Mouse (Mus musculus) cerebellum, adult 2 months (tissue): ENCODE data around the gene Tbc1d22a. TPM values are rescaled to one million over a fixed set of nuclear protein-coding genes. Genes with fewer than 3 reads are reported as not detected.

Experiments
- DNase-seq, 2 experiments: peaks; one replicate each; pipeline ENCODE4 v3.0.0; 2021
- H3K27ac ChIP-seq: fragments of 200-500 bp; 2 replicates; pipeline ENCODE4 v1.5.1; 2012; ENCODE audit warnings: low read length, control low read depth, inconsistent platforms; ENCODE audit not compliant: insufficient read depth
- H3K27me3 ChIP-seq: fragments of 200-500 bp; 2 replicates; pipeline ENCODE4 v1.6.1; 2012; ENCODE audit warnings: inconsistent platforms, mild to moderate bottlenecking, low read length, moderate library complexity; ENCODE audit not compliant: control insufficient read depth, insufficient read depth
- H3K4me1 ChIP-seq: fragments of 200-500 bp; 2 replicates; pipeline ENCODE4 v1.6.1; 2011; ENCODE audit warnings: low read length; ENCODE audit not compliant: control insufficient read depth, insufficient read depth
- H3K4me3 ChIP-seq: fragments of 200-500 bp; replicated peaks from 2 replicates; pipeline ENCODE3; 2011; ENCODE audit warnings: mild to moderate bottlenecking, low read depth, low read length, control low read depth; ENCODE audit not compliant: insufficient read depth
- CTCF ChIP-seq: fragments of 200-500 bp; IDR thresholded peaks from 2 replicates; pipeline ENCODE4 v1.5.1; 2011; ENCODE audit warnings: low read depth, mild to moderate bottlenecking, control low read depth, low read length, moderate library complexity, borderline replicate concordance; ENCODE audit not compliant: insufficient read depth
- POLR2A ChIP-seq: fragments of 200-500 bp; IDR thresholded peaks from 2 replicates; pipeline ENCODE4 v1.6.1; 2011; ENCODE audit warnings: low read length, control low read depth, borderline replicate concordance; ENCODE audit not compliant: insufficient read depth
- WGBS: fragments of 180-500 bp; shearing (Covaris S2); methylation state at CpG from one replicate; pipeline ENCODE4 v1.1.7; 2018; 5-methylcytosine and 5-hydroxymethylcytosine counted together
- polyA plus RNA-seq: library from polyadenylated mRNA; depleted of rRNA; stranded (reverse); fragments of >200 nt; gene quantifications from 2 replicates; pipeline ENCODE4 v1.2.3, GENCODE M21; 2012

Tbc1d22a gene
- polyA plus RNA-seq, 1 experiment: 23.3 TPM

DNA sequence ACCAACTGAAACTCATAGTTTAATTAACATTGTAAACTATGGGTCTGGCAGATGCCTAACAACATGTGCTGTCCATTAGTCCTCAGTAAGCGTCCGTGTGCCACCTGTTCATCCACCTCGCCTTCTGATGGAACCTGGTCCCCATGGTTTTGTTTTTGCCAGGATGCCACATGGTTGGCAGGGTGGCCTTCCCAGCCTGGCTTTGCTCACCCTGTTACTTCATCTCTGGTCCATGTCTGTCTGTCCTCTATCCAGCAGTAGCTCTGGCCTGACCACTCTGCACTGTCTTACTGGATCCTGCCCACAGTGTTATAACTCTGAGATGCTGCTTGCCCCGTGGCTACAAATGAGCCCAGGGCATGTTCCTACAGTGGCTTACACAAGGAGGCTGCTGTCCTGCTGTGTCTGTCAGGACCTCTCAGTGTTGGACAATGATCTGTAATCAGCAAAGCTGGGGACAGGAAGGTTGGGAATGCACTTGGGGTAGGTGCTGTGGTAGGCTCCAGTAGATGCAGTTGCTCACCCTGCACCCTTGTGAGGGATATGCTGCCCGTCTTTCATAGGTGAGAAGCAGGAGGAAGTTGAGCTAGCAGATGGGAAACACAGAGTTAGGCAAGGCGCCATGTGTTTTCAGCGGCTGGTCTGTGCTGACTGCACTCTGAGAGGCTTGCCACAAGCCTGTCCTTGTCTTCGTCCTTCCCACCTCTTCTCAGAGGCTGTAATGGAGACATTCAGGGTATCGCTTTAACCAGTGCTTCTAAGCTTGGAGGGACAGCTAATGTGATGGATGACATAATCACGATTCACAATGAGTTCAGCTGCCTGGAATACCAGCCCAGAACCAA, 148.3 kb downstream of the Tbc1d22a start:
- peaks cover 48% of the 10 kb centered on the region for H3K4me1 ChIP-seq
- no peak overlapping the region for H3K4me3 ChIP-seq
- TF ChIP-seq POLR2A: no peak
- no peak for TF ChIP-seq CTCF
- no peaks in the 10 kb centered on the region for H3K27me3 ChIP-seq
- WGBS: 19% methylated on average over 10 of the region's 10 CpGs
- H3K27ac ChIP-seq: peak overlapping the region; percentile 57
- DNase-seq: peak; percentile 79 to 82

DNA sequence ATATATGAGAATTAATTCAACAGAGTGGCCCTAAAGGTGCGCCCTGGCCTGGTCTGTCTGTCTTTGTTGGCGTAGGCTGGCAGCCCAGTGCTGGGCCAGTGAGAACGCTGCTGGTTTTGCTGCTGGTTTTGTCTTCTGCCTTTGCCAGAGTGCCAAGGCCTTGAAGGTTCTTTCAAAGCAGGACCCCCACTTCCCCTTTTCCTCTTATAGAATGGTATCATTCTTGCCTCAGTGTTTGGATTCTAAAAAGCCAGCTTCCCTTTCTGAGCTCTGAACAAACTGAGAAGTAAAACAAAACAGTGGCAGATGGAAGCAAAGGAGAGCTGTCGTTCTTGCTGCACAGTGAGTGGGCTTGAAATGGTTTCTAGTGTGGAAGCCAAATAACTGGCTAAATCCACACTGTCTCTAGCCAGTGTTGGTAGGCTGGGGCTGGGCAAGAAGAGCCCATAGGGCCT, 149.6 kb downstream of the Tbc1d22a start:
- Histone ChIP-seq H3K4me3 (no peak overlapping the region), H3K27ac (peak overlapping the region; percentile 48), H3K4me1 (peaks cover 40% of the 10 kb centered on the region), H3K27me3 (no peaks in the 10 kb centered on the region)
- WGBS: 39% methylated on average over 4 of the region's 4 CpGs
- no peak for TF ChIP-seq POLR2A
- no peak for TF ChIP-seq CTCF
- DNase-seq: peak in 1 of 2 experiments; percentile 61

DNA sequence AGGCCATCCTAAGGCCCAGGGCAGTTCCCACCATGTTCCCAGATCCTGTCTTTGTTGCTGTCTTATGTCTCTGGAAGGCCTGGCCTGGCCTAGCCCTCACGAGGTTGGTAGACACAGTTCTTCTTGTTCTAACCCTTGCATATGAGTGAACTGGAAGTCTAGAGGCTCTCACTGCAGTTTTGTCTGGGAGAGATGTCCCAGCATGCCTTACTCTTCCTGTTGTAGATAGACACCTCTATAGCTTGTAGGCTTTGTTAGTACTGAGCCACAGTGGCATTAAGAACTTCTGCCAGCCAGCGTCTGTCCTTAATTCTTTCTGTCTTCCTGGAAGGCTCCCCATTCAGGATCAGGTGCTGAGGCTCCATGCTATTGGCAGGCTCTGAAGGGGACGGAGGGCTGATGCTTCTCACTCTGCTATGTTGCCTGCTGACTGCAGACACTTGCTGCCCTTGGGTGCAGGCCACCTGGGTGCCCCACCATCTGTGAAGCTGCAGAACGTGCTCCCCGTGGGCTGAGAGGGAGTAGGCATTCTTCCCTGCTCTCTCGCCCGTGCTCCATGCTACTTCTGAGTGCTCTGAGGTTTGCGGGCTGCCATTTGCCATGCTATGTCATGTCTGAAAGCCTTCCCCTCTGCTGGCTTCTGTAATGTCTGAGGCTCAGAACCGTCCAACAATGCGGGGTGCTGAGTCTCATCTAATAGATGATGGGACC, 150.8 kb downstream of the Tbc1d22a start:
- 54% methylated on average over 10 of the region's 10 CpGs for WGBS
- Histone ChIP-seq H3K4me1 (peaks cover 39% of the 10 kb centered on the region), H3K27me3 (no peaks in the 10 kb centered on the region), H3K27ac (no peak overlapping the region), H3K4me3 (no peak overlapping the region)
- no peak for DNase-seq
- no peak for TF ChIP-seq CTCF
- TF ChIP-seq POLR2A: no peak

DNA sequence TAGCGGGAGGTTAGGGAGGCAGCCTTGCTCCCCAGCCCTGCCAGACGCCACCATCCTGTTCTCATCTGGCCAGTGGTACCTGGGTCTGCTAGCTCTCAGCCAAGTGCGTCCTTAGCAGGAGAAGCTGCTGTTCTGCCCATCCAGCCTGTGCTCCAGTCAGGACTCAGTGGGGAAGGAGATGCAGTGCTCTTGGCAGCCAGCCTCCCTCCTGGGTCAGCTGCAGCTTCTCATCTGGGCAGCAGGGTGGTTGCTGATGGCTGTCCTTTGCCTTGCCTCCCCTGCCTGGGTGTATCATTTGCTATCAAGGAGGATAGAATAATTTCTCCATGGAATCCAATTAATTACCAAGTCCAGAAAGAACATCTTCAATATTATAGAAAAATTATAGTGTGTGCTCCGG, 152.5 kb downstream of the Tbc1d22a start:
- H3K27ac ChIP-seq: no peak overlapping the region
- TF ChIP-seq POLR2A (no peak), CTCF (no peak)
- DNase-seq: no peak
- H3K27me3 ChIP-seq: no peaks in the 10 kb centered on the region
- H3K4me1 ChIP-seq: peaks cover 34% of the 10 kb centered on the region
- 83% methylated on average over 4 of the region's 4 CpGs for WGBS
- no peak overlapping the region for H3K4me3 ChIP-seq

DNA sequence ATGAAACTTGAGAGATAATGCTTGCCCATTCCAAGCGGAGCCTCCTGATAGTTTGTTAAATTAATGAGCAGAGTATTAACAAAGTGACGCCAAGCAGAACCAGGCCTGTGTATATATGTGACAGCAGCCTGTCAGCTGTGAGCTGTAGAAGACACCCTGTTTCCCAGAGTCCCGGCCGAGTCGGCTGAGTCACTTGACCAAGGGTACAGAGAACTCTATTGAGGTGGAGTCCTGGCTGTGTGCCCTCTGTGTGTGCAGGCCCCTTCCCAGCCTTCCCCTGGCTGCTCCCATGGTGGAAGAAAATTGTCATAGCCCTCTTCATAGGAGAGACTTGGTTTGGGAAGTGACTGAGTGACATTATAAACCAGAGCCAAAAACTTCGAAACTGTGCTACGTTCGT, 153.0 kb downstream of the Tbc1d22a start:
- Histone ChIP-seq H3K4me1 (peaks cover 31% of the 10 kb centered on the region), H3K27me3 (no peaks in the 10 kb centered on the region), H3K27ac (no peak overlapping the region), H3K4me3 (no peak overlapping the region)
- no peak for DNase-seq
- WGBS: 82% methylated on average over 8 of the region's 8 CpGs
- TF ChIP-seq POLR2A: no peak
- TF ChIP-seq CTCF: no peak

DNA sequence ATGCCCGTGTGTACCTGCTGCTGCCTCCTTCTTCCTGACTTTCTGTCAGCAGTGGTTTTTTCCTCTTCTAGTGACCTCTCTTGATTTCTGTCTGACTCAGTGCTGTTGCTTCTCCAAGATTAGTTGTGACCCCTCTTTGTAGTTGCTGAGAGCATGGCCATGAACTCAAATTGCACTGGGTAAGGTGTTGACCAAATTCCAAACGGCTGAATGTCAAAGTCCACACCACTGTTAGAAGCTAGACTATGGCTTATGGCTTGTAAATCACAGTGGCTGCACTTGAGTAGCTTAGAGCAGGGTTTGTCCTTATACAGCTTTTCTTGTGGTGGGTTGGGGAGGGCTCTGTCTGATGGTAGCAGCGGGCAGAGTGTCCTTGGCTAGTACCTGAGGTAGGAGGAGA, 156.6 kb downstream of the Tbc1d22a start:
- no peak for DNase-seq
- H3K4me3 ChIP-seq: no peak overlapping the region
- H3K27ac ChIP-seq: no peak overlapping the region
- TF ChIP-seq CTCF (no peak), POLR2A (no peak)
- H3K27me3 ChIP-seq: no peaks in the 10 kb centered on the region
- 89% methylated on average over 3 of the region's 3 CpGs for WGBS
- H3K4me1 ChIP-seq: no peaks in the 10 kb centered on the region; the same call in 1 of the 2 replicates

DNA sequence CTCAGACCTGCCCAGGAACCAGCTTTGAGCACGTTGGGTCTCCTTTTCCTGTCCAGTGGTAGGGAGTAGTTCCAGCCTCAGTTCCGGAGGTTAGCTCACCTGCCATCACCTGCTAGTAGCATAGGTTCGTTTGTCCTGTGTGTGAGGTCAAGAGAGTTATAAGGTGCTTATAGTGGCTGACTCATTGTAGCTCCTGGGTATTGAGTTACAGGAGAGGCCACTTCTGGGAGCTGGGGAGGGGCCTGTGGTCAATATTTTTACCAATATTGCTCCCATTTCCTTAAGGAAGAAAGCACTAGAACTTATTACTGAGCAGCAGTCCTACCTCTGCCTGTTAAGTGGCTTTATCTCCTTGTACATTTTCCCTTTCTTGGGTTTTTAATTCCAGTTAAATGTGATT, 161.0 kb downstream of the Tbc1d22a start:
- no peak for DNase-seq
- Histone ChIP-seq H3K27me3 (no peaks in the 10 kb centered on the region), H3K4me3 (no peak overlapping the region), H3K4me1 (no peaks in the 10 kb centered on the region; the same call in 1 of the 2 replicates), H3K27ac (no peak overlapping the region)
- TF ChIP-seq POLR2A: no peak
- TF ChIP-seq CTCF: no peak
- 88% methylated on average over 3 of the region's 3 CpGs for whole genome bisulfite sequencing

DNA sequence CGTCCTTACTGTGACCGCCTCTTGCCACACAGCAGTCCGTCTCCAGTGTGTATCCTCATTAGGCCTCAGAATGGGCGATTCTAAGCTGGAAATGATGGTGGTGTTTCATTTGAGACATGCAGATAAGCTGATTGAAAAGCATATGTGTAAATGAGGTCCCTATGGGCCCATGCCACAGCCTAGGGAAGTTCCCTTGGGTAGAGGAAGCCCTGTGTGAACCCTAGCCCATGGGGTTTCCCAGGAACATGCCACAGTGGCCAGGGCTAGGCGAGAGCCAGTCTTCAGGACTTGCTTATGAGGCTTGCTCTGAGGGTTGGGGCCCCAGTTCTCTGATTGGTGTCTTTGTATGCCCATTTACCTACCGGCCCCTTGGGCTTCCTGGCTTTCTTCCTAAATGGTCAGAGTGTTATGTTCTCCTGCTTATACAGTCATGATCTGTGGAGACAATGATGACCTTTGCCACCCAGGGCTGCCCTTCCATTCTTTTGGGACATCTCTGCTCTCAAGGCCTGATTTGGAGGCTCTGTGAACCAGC, 161.7 kb downstream of the Tbc1d22a start:
- no peak overlapping the region for H3K27ac ChIP-seq
- no peaks in the 10 kb centered on the region for H3K27me3 ChIP-seq
- no peak overlapping the region for H3K4me3 ChIP-seq
- TF ChIP-seq CTCF: no peak
- TF ChIP-seq POLR2A: no peak
- H3K4me1 ChIP-seq: no peaks in the 10 kb centered on the region; the same call in 1 of the 2 replicates
- no peak for DNase-seq
- WGBS: 93% methylated on average over 6 of the region's 6 CpGs
